Mouse (Mus musculus): ENCODE data around the gene Kcnb1. TPM values are rescaled to one million over a fixed set of nuclear protein-coding genes. Genes with fewer than 3 reads are reported as not detected.

The Kcnb1 gene
- total RNA-seq, 1 experiment: 1.3 TPM

GRCm38 (mm10) chr2:167059536-167059935, 130.4 kb downstream of the Kcnb1 start:
- peak overlapping the region in 1 of 2 experiments; percentile 44; a peak in 3 of 4 replicates for H3K4me3 ChIP-seq (ENCODE audit: insufficient read depth in 1 of 2, low read depth in 1 of 2, low read length in 2 of 2, poor library complexity in 1 of 2, severe bottlenecking in 1 of 2)
- peak overlapping the region; percentile 57; the same call in 1 of the 2 replicates for H3K9ac ChIP-seq (ENCODE audit: insufficient read depth, low read depth, low read length, poor library complexity, severe bottlenecking)
- H3K36me3 ChIP-seq (ENCODE audit: control insufficient read depth, insufficient read depth, low read length, poor library complexity, severe bottlenecking): peaks cover 40% of the 10 kb centered on the region
- no peaks in the 10 kb centered on the region for H3K9me3 ChIP-seq (ENCODE audit: control insufficient read depth, insufficient read depth, low read depth, low read length)
- DNase-seq (ENCODE audit: low read depth, low spot score): no peak
- no peak for TF ChIP-seq CHD2 (IDR thresholded peaks at IDR 0.05; ENCODE audit: low read depth, low read length)
- no peak for TF ChIP-seq ZNF384 (IDR thresholded peaks at IDR 0.05; ENCODE audit: low read depth, low read length)
- no peak for TF ChIP-seq MAFK (IDR thresholded peaks at IDR 0.05; ENCODE audit: insufficient read depth, low read depth, low read length)
- no peak for TF ChIP-seq HCFC1 (IDR thresholded peaks at IDR 0.05; ENCODE audit: borderline replicate concordance, insufficient read depth, low read length)
- no peak for TF ChIP-seq ZC3H11A (IDR thresholded peaks at IDR 0.05; ENCODE audit: borderline replicate concordance, low read depth, low read length)
- peaks cover 10 to 12% of the 10 kb centered on the region in 2 experiments for H3K4me1 ChIP-seq (ENCODE audit: control insufficient read depth in 2 of 2, insufficient read depth in 2 of 2, low read length in 2 of 2, poor library complexity in 1 of 2)
- in situ Hi-C loops (cut with MboI; ENCODE audit: low sequenced_read_pairs in 2 of 2, unreplicated experiment in 2 of 2): no loop called here
- peak overlapping the region; percentile 12; the same call in 1 of the 2 replicates for H3K27ac ChIP-seq (ENCODE audit: insufficient read depth, low read depth, low read length, poor library complexity, severe bottlenecking)

GRCm38 (mm10) chr2:167058814-167059387, 131.1 kb downstream of the Kcnb1 start:
- peaks cover 10 to 12% of the 10 kb centered on the region in 2 experiments for H3K4me1 ChIP-seq (ENCODE audit: control insufficient read depth in 2 of 2, insufficient read depth in 2 of 2, low read length in 2 of 2, poor library complexity in 1 of 2)
- H3K9me3 ChIP-seq (ENCODE audit: control insufficient read depth, insufficient read depth, low read depth, low read length): no peaks in the 10 kb centered on the region
- in situ Hi-C loops (cut with MboI; ENCODE audit: low sequenced_read_pairs in 2 of 2, unreplicated experiment in 2 of 2): no loop called here
- peaks cover 39% of the 10 kb centered on the region for H3K36me3 ChIP-seq (ENCODE audit: control insufficient read depth, insufficient read depth, low read length, poor library complexity, severe bottlenecking)
- no peak overlapping the region for H3K9ac ChIP-seq (ENCODE audit: insufficient read depth, low read depth, low read length, poor library complexity, severe bottlenecking)
- TF ChIP-seq ZNF384 (IDR thresholded peaks at IDR 0.05; ENCODE audit: low read depth, low read length) (peak; percentile 97), HCFC1 (IDR thresholded peaks at IDR 0.05; ENCODE audit: borderline replicate concordance, insufficient read depth, low read length) (no peak), CHD2 (IDR thresholded peaks at IDR 0.05; ENCODE audit: low read depth, low read length) (0 out of 2 replicates have a peak, but pooled peaks have one; percentile 11)
- DNase-seq (ENCODE audit: low read depth, low spot score): peak; percentile 77
- H3K4me3 ChIP-seq (ENCODE audit: insufficient read depth in 1 of 2, low read depth in 1 of 2, low read length in 2 of 2, poor library complexity in 1 of 2, severe bottlenecking in 1 of 2): no peak overlapping the region
- H3K27ac ChIP-seq (ENCODE audit: insufficient read depth, low read depth, low read length, poor library complexity, severe bottlenecking): peak overlapping the region; percentile 80; the same call in 1 of the 2 replicates

- H3K9ac ChIP-seq (ENCODE audit: insufficient read depth, low read depth, low read length, poor library complexity, severe bottlenecking): no peak overlapping the region; the same call in 1 of the 2 replicates
- TF ChIP-seq MAFK (IDR thresholded peaks at IDR 0.05; ENCODE audit: insufficient read depth, low read depth, low read length) (no peak), CHD2 (IDR thresholded peaks at IDR 0.05; ENCODE audit: low read depth, low read length) (no peak), ZC3H11A (IDR thresholded peaks at IDR 0.05; ENCODE audit: borderline replicate concordance, low read depth, low read length) (no peak), HCFC1 (IDR thresholded peaks at IDR 0.05; ENCODE audit: borderline replicate concordance, insufficient read depth, low read length) (no peak), ZNF384 (IDR thresholded peaks at IDR 0.05; ENCODE audit: low read depth, low read length) (no peak)
- DNase-seq (ENCODE audit: low read depth, low spot score): no peak
- H3K4me3 ChIP-seq (ENCODE audit: insufficient read depth in 1 of 2, low read depth in 1 of 2, low read length in 2 of 2, poor library complexity in 1 of 2, severe bottlenecking in 1 of 2): no peak overlapping the region
- in situ Hi-C loops (cut with MboI; ENCODE audit: low sequenced_read_pairs in 2 of 2, unreplicated experiment in 2 of 2): no loop called here
- H3K9me3 ChIP-seq (ENCODE audit: control insufficient read depth, insufficient read depth, low read depth, low read length): no peaks in the 10 kb centered on the region
- peaks cover 10 to 13% of the 10 kb centered on the region in 2 experiments for H3K4me1 ChIP-seq (ENCODE audit: control insufficient read depth in 2 of 2, insufficient read depth in 2 of 2, low read length in 2 of 2, poor library complexity in 1 of 2)
- H3K27ac ChIP-seq (ENCODE audit: insufficient read depth, low read depth, low read length, poor library complexity, severe bottlenecking): peak overlapping the region; percentile 80; the same call in 1 of the 2 replicates
- peaks cover 32% of the 10 kb centered on the region for H3K36me3 ChIP-seq (ENCODE audit: control insufficient read depth, insufficient read depth, low read length, poor library complexity, severe bottlenecking)
Observed at GRCm38 (mm10) chr2:167058201-167058600, 131.8 kb downstream of the Kcnb1 start.

- DNase-seq (ENCODE audit: low read depth, low spot score): no peak
- H3K27ac ChIP-seq (ENCODE audit: insufficient read depth, low read depth, low read length, poor library complexity, severe bottlenecking): no peak overlapping the region
- no peak overlapping the region for H3K9ac ChIP-seq (ENCODE audit: insufficient read depth, low read depth, low read length, poor library complexity, severe bottlenecking)
- in situ Hi-C loops (cut with MboI; ENCODE audit: low sequenced_read_pairs in 2 of 2, unreplicated experiment in 2 of 2): no loop called here
- peaks cover 10 to 16% of the 10 kb centered on the region in 2 experiments for H3K4me1 ChIP-seq (ENCODE audit: control insufficient read depth in 2 of 2, insufficient read depth in 2 of 2, low read length in 2 of 2, poor library complexity in 1 of 2)
- TF ChIP-seq ZC3H11A (IDR thresholded peaks at IDR 0.05; ENCODE audit: borderline replicate concordance, low read depth, low read length) (no peak), ZNF384 (IDR thresholded peaks at IDR 0.05; ENCODE audit: low read depth, low read length) (no peak), CHD2 (IDR thresholded peaks at IDR 0.05; ENCODE audit: low read depth, low read length) (no peak), HCFC1 (IDR thresholded peaks at IDR 0.05; ENCODE audit: borderline replicate concordance, insufficient read depth, low read length) (no peak), MAFK (IDR thresholded peaks at IDR 0.05; ENCODE audit: insufficient read depth, low read depth, low read length) (no peak)
- no peaks in the 10 kb centered on the region for H3K9me3 ChIP-seq (ENCODE audit: control insufficient read depth, insufficient read depth, low read depth, low read length)
- H3K4me3 ChIP-seq (ENCODE audit: insufficient read depth in 1 of 2, low read depth in 1 of 2, low read length in 2 of 2, poor library complexity in 1 of 2, severe bottlenecking in 1 of 2): no peak overlapping the region
- H3K36me3 ChIP-seq (ENCODE audit: control insufficient read depth, insufficient read depth, low read length, poor library complexity, severe bottlenecking): peaks cover 31% of the 10 kb centered on the region
Observed at GRCm38 (mm10) chr2:167056942-167057323, 133.0 kb downstream of the Kcnb1 start.

Measured in ES-E14 (cell line).